Mouse (Mus musculus) MEL (cell line): Measurements from ENCODE around the gene Casz1. TPM values are rescaled to one million over a fixed set of nuclear protein-coding genes. Genes with fewer than 3 reads are reported as not detected.

Experiments used
- DNase-seq: peaks from one replicate; pipeline ENCODE4 v3.0.0; 2011; ENCODE audit warnings: low read depth, low spot score
- H3K27ac ChIP-seq: 2 replicates; pipeline ENCODE4 v1.5.1; 2012; ENCODE audit warnings: low read depth, mild to moderate bottlenecking, control low read depth, low read length, moderate library complexity; ENCODE audit not compliant: control insufficient read depth
- H3K27me3 ChIP-seq, 2 experiments: fragments of 150-350 bp in 1 of 2; sonication (generic) in 1 of 2; 2 replicates each; pipeline ENCODE4 v1.6.1; 2012; ENCODE audit warnings: low read length in 2 of 2, mild to moderate bottlenecking in 2 of 2, improper control_type of control experiment in 1 of 2, moderate library complexity in 1 of 2; ENCODE audit not compliant: insufficient read depth in 2 of 2, control insufficient read depth in 1 of 2
- H3K36me3 ChIP-seq, 2 experiments: 2 replicates each; pipeline ENCODE4 v1.6.1; 2012 to 2014; ENCODE audit warnings: low read length in 2 of 2, improper control_type of control experiment in 1 of 2, inconsistent platforms in 1 of 2, mild to moderate bottlenecking in 1 of 2; ENCODE audit not compliant: insufficient read depth in 2 of 2, control insufficient read depth in 1 of 2
- H3K4me1 ChIP-seq, 2 experiments: fragments of 150-350 bp in 1 of 2; sonication (generic) in 1 of 2; 2 replicates each; pipeline ENCODE4 v1.6.1; 2012; ENCODE audit warnings: low read length in 2 of 2, improper control_type of control experiment in 1 of 2, mild to moderate bottlenecking in 1 of 2; ENCODE audit not compliant: insufficient read depth in 2 of 2, control insufficient read depth in 1 of 2
- H3K4me3 ChIP-seq, 2 experiments: fragments of 150-350 bp in 1 of 2; sonication (generic) in 1 of 2; 2 replicates each; pipeline ENCODE4 v1.5.1; 2012; ENCODE audit warnings: low read depth in 2 of 2, low read length in 2 of 2, mild to moderate bottlenecking in 2 of 2, moderate library complexity in 2 of 2, control low read depth in 1 of 2, improper control_type of control experiment in 1 of 2; ENCODE audit not compliant: control insufficient read depth in 1 of 2, insufficient read depth in 1 of 2
- H3K79me2 ChIP-seq: 2 replicates; pipeline ENCODE4 v1.6.1; 2012; ENCODE audit warnings: mild to moderate bottlenecking, low read length, moderate library complexity; ENCODE audit not compliant: control insufficient read depth, poor library complexity, insufficient read depth
- H3K9ac ChIP-seq: 2 replicates; pipeline ENCODE4 v1.6.1; 2012; ENCODE audit warnings: low read depth, mild to moderate bottlenecking, control low read depth, low read length, moderate library complexity; ENCODE audit not compliant: control insufficient read depth, poor library complexity, severe bottlenecking
- H3K9me3 ChIP-seq: fragments of 150-350 bp; sonication (generic); replicated peaks from 2 replicates; pipeline ENCODE4 v1.6.1; 2012; ENCODE audit warnings: mild to moderate bottlenecking, low read length, improper control_type of control experiment, moderate library complexity; ENCODE audit not compliant: insufficient read depth
- BHLHE40 ChIP-seq: IDR thresholded peaks from 2 replicates; pipeline ENCODE4 v1.6.1; 2012; ENCODE audit warnings: low read depth, mild to moderate bottlenecking, inconsistent platforms, low read length, improper control_type of control experiment, borderline replicate concordance
- CTCF ChIP-seq, 3 experiments: IDR thresholded peaks in 2 of 3; conservative IDR thresholded peaks in 1 of 3; 2 replicates each; pipeline ENCODE4 v1.5.1; 2011 to 2012; ENCODE audit warnings: low read length in 3 of 3, low read depth in 2 of 3, mild to moderate bottlenecking in 2 of 3, improper control_type of control experiment in 1 of 3, inconsistent platforms in 1 of 3, mixed read lengths in 1 of 3, moderate library complexity in 1 of 3; ENCODE audit not compliant: control insufficient read depth in 1 of 3, insufficient read depth in 1 of 3, poor library complexity in 1 of 3, severe bottlenecking in 1 of 3
- E2F4 ChIP-seq: IDR thresholded peaks from 2 replicates; pipeline ENCODE4 v1.6.1; 2011; ENCODE audit warnings: low read depth, low read length, improper control_type of control experiment, borderline replicate concordance
- EP300 ChIP-seq, 2 experiments: IDR thresholded peaks; 2 replicates each; pipeline ENCODE4 v1.6.1; 2011; ENCODE audit warnings: improper control_type of control experiment in 2 of 2, low read length in 2 of 2, low read depth in 1 of 2, mild to moderate bottlenecking in 1 of 2
- KAT2A ChIP-seq: conservative IDR thresholded peaks from 2 replicates; pipeline ENCODE4 v1.6.1; 2012; ENCODE audit warnings: low read depth, low read length, improper control_type of control experiment, inconsistent platforms
- MAFK ChIP-seq: IDR thresholded peaks from 2 replicates; pipeline ENCODE4 v1.6.1; 2011; ENCODE audit warnings: low read depth, mild to moderate bottlenecking, low read length, improper control_type of control experiment, borderline replicate concordance
- MAZ ChIP-seq: IDR thresholded peaks from 2 replicates; pipeline ENCODE4 v1.6.1; 2012; ENCODE audit warnings: low read depth, mild to moderate bottlenecking, inconsistent platforms, low read length, improper control_type of control experiment
- MEF2A ChIP-seq: IDR thresholded peaks from 2 replicates; pipeline ENCODE4 v1.6.1; 2014; ENCODE audit warnings: low read depth, mild to moderate bottlenecking, inconsistent platforms, low read length, improper control_type of control experiment; ENCODE audit not compliant: poor library complexity, insufficient replicate concordance, severe bottlenecking; ENCODE audit errors: extremely low read depth
- MXI1 ChIP-seq: IDR thresholded peaks from 2 replicates; pipeline ENCODE4 v1.6.1; 2011; ENCODE audit warnings: mild to moderate bottlenecking, low read depth, low read length, improper control_type of control experiment
- MYB ChIP-seq: IDR thresholded peaks from 2 replicates; pipeline ENCODE4 v1.6.1; 2011; ENCODE audit warnings: mild to moderate bottlenecking, low read depth, low read length, improper control_type of control experiment
- NELFE ChIP-seq: IDR thresholded peaks from 2 replicates; pipeline ENCODE4 v1.6.1; 2011; ENCODE audit warnings: low read depth, low read length, improper control_type of control experiment
- NRF1 ChIP-seq: IDR thresholded peaks from 2 replicates; pipeline ENCODE4 v1.6.1; 2014; ENCODE audit warnings: low read depth, mild to moderate bottlenecking, inconsistent platforms, low read length, improper control_type of control experiment, moderate library complexity; ENCODE audit not compliant: poor library complexity, insufficient read depth, severe bottlenecking
- RAD21 ChIP-seq: IDR thresholded peaks from 2 replicates; pipeline ENCODE4 v1.6.1; 2011; ENCODE audit warnings: mild to moderate bottlenecking, low read depth, low read length, improper control_type of control experiment
- RCOR1 ChIP-seq: IDR thresholded peaks from 2 replicates; pipeline ENCODE4 v1.6.1; 2012; ENCODE audit warnings: low read depth, mild to moderate bottlenecking, inconsistent platforms, low read length, improper control_type of control experiment
- SIN3A ChIP-seq: IDR thresholded peaks from 2 replicates; pipeline ENCODE4 v1.6.1; 2012; ENCODE audit warnings: low read length, improper control_type of control experiment, inconsistent platforms
- SMC3 ChIP-seq: IDR thresholded peaks from 2 replicates; pipeline ENCODE4 v1.6.1; 2011; ENCODE audit warnings: low read depth, low read length, improper control_type of control experiment
- USF1 ChIP-seq: IDR thresholded peaks from 2 replicates; pipeline ENCODE4 v1.6.1; 2014; ENCODE audit warnings: low read depth, mild to moderate bottlenecking, inconsistent platforms, low read length, improper control_type of control experiment, moderate library complexity
- ZKSCAN1 ChIP-seq: IDR thresholded peaks from 2 replicates; pipeline ENCODE4 v1.6.1; 2012; ENCODE audit warnings: low read depth, mild to moderate bottlenecking, inconsistent platforms, low read length, improper control_type of control experiment, moderate library complexity
- ZNF384 ChIP-seq: IDR thresholded peaks from 2 replicates; pipeline ENCODE4 v1.6.1; 2012; ENCODE audit warnings: low read depth, mild to moderate bottlenecking, inconsistent platforms, low read length, improper control_type of control experiment
- polyA plus RNA-seq, 2 experiments: library from polyadenylated mRNA; stranded (reverse) in 1 of 2; unstranded in 1 of 2; fragments of >175 nt in 1 of 2; fragments of >200 nt in 1 of 2; gene quantifications; 2 replicates each; pipeline versions ENCODE4 v1.2.1 to v1.2.4; 2012; ENCODE audit warnings: low replicate concordance in 2 of 2, low read depth in 1 of 2; ENCODE audit not compliant: insufficient read length in 2 of 2, insufficient read depth in 1 of 2, missing spikeins in 1 of 2
- total RNA-seq: library from RNA; depleted of rRNA; stranded (reverse); fragments of 300-350 nt; gene quantifications from 2 replicates; pipeline ENCODE4 v1.2.3, GENCODE M21; 2012

Gene Casz1
- total and polyA plus RNA-seq, 3 experiments, result 1.3 to 3.2 TPM; not detected in 1

DNA sequence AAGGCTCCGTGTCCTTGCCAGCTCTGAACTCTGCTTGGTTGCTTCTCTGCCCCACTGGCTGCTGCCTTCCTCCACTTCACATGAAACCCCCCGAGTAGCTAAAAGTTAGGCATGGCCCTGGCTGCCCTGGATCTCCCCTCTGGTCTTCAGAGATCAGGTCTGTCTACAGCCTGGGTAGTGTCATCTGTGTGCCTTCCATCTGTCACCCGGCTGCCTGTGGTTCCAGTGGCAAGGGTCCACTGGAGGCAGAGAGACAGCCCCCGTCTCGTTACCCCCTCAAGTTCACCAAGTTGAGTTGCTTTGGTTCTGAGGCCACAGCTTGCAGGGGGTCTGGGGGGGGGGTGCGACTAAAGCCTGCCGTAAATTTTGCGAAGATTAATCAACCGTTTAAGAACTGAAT is 6.5 kb downstream of the Casz1 start:
- TF ChIP-seq MAZ (no peak), KAT2A (no peak), EP300 (IDR thresholded peaks at IDR 0.05; ENCODE audit: low read depth in 1 of 2, low read length in 2 of 2) (no peak), E2F4 (no peak), BHLHE40 (no peak), MAFK (no peak), USF1 (no peak), SIN3A (no peak), MXI1 (no peak), NRF1 (no peak), RCOR1 (no peak), ZKSCAN1 (no peak), CTCF (IDR thresholded peaks at IDR 0.05 in 2 of 3, conservative IDR thresholded peaks at IDR 0.05 in 1 of 3; ENCODE audit: control insufficient read depth in 1 of 3, insufficient read depth in 1 of 3, low read depth in 2 of 3, low read length in 3 of 3, poor library complexity in 1 of 3, severe bottlenecking in 1 of 3) (no peak)
- TF ChIP-seq, all 39 proteins: peak for 0
- Histone ChIP-seq H3K4me3 (no peak overlapping the region), H3K27me3 (peaks cover 0 to 1% of the 10 kb centered on the region in 2 experiments; a peak in 2 of 4 replicates), H3K36me3 (no peaks in the 10 kb centered on the region), H3K9me3 (no peaks in the 10 kb centered on the region), H3K79me2 (no peaks in the 10 kb centered on the region), H3K9ac (no peak overlapping the region), H3K4me1 (no peaks in the 10 kb centered on the region), H3K27ac (no peak overlapping the region)
- DNase-seq, result no peak

DNA sequence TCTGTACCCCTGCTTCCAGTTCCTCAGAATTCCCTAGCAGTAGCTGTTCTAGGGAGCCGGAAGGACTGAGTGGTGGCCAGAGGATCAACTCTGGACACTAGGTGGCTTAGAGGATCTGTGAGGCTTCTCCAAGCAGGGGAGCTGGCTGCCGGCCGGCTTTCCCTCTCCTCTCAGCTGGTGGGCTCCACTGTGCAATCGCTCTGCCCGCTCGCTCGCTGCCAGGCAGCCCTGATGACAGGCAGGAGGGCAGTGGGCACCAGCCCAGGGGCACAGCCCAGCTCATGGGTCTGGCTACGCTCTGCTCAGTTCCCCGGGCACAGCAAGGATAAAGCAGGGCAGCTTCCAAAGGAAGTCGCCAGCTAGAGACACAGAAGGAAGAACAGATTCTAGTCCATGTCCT is 7.7 kb downstream of the Casz1 start:
- H3K9me3 ChIP-seq, result no peaks in the 10 kb centered on the region

DNA sequence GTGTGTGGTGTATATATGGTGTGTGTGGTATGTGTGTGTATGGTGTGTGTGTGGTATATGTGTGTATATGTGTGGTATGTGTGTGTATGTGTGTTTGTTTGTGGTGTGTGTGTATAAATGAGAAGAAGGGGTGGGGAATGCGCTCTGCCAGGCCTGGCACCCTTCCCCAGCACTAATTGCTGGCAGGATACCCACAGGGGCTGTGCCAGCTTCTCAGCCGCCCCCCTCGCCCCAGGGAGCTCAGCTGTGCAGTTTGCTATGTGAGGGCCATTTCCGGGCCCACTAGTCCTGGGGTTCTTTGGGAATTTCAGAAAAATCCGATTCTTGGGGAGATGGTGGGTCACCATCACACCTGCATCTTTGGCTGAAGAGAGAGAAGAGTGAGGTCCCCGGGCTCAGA is 9.0 kb downstream of the Casz1 start:
- TF ChIP-seq SMC3, result no peak
- no peak for TF ChIP-seq ZNF384
- TF ChIP-seq RAD21, result no peak
- TF ChIP-seq MYB, result no peak
- TF ChIP-seq EP300 (IDR thresholded peaks at IDR 0.05; ENCODE audit: low read depth in 1 of 2, low read length in 2 of 2), result no peak
- no peak for TF ChIP-seq NELFE
- TF ChIP-seq KAT2A, result no peak
- TF ChIP-seq RCOR1, result no peak
- TF ChIP-seq MEF2A, result no peak
- DNase-seq, result no peak
- Histone ChIP-seq H3K27ac (no peak overlapping the region), H3K9ac (no peak overlapping the region), H3K9me3 (no peaks in the 10 kb centered on the region), H3K27me3 (peaks cover 0 to 1% of the 10 kb centered on the region in 2 experiments; a peak in 1 of 4 replicates), H3K79me2 (no peaks in the 10 kb centered on the region), H3K4me1 (no peaks in the 10 kb centered on the region), H3K36me3 (no peaks in the 10 kb centered on the region), H3K4me3 (no peak overlapping the region)

More for the DNA sequence above, 7.7 kb downstream of the Casz1 start:
- H3K4me3 ChIP-seq, result no peak overlapping the region
- H3K79me2 ChIP-seq, result no peaks in the 10 kb centered on the region
- H3K4me1 ChIP-seq, result no peaks in the 10 kb centered on the region
- H3K9ac ChIP-seq, result no peak overlapping the region
- no peak overlapping the region for H3K27ac ChIP-seq
- TF ChIP-seq SIN3A, result no peak
- H3K27me3 ChIP-seq, result peaks cover 0 to 1% of the 10 kb centered on the region in 2 experiments; a peak in 1 of 4 replicates
- DNase-seq, result no peak
- H3K36me3 ChIP-seq, result no peaks in the 10 kb centered on the region
